7 mouse cellular contexts compared by ENCODE assay signal in the genomic region with DNA sequence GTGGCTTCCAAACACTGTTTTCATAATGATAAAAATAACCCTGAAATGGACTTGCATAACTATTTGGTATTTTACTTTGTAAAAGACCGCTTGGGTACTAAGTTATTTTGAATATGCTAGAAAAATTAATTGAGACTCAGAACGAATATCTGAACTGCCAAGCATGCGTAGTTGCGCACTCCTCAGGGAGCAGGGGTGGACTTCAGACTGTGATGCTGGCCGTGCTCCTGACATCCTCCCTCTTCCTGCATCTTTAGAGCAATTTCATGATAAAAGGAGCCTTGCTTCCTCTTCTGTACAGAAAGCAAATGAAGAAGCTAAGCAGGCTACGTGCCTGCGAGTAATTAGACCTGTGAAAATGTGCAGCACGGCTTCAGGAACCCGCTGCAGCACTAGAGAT.
DNase-seq lines count a peak whose midpoint lies in the region; ATAC-seq and TF ChIP-seq lines count a peak whose summit lies in the region.

No protein-coding gene starts in this region.

- WGBS in lung, embryonic 15.5 days, result 39% methylated on average over 9 of the region's 9 CpGs
- 36% methylated on average over 9 of the region's 9 CpGs for WGBS in lung, adult 2 months
- WGBS in forebrain, embryonic 14.5 days, result 21% methylated on average over 9 of the region's 9 CpGs
- 36% methylated on average over 9 of the region's 9 CpGs for WGBS in hindbrain, embryonic 15.5 days
- 42% methylated on average over 9 of the region's 9 CpGs for WGBS in neural tube, embryonic 13.5 days

- no peak for DNase-seq in lung, adult 2 months
- DNase-seq in forebrain, embryonic 14.5 days (ENCODE audit: low spot score), result no peak
- no peak for DNase-seq in retina, postnatal 1 day
- DNase-seq in layer of hippocampus, adult 8-10 months (ENCODE audit: low spot score in 2 of 2), result no peak

- no peak overlapping the region for H3K9ac ChIP-seq in lung, embryonic 15.5 days
- peak overlapping the region; percentile 45 for H3K9ac ChIP-seq in forebrain, embryonic 14.5 days (ENCODE audit: low read length)
- H3K9ac ChIP-seq in hindbrain, embryonic 15.5 days, result no peak overlapping the region
- H3K9ac ChIP-seq in neural tube, embryonic 13.5 days, result peak overlapping the region; percentile 41

- no peaks in the 10 kb centered on the region for H3K36me3 ChIP-seq in lung, embryonic 15.5 days
- H3K36me3 ChIP-seq in forebrain, embryonic 14.5 days (ENCODE audit: control insufficient read depth, insufficient read depth, low read length), result peaks cover 42% of the 10 kb centered on the region
- H3K36me3 ChIP-seq in hindbrain, embryonic 15.5 days, result peaks cover 28% of the 10 kb centered on the region
- peaks cover 41% of the 10 kb centered on the region for H3K36me3 ChIP-seq in neural tube, embryonic 13.5 days

- H3K4me3 ChIP-seq in lung, embryonic 15.5 days, result no peak overlapping the region
- H3K4me3 ChIP-seq in lung, adult 2 months (replicated peaks; ENCODE audit: extremely low read depth, low read depth, low read length), result no peak overlapping the region
- H3K4me3 ChIP-seq in forebrain, embryonic 14.5 days (ENCODE audit: low read depth, low read length), result no peak overlapping the region
- no peak overlapping the region for H3K4me3 ChIP-seq in hindbrain, embryonic 15.5 days
- H3K4me3 ChIP-seq in neural tube, embryonic 13.5 days, result no peak overlapping the region

- no peak for ATAC-seq in lung, embryonic 15.5 days (ENCODE audit: borderline replicate concordance, extremely low read depth, low FRiP score, low TSS enrichment)
- no peak for ATAC-seq in forebrain, embryonic 14.5 days
- ATAC-seq in hindbrain, embryonic 15.5 days (ENCODE audit: low FRiP score, low read depth), result no peak
- no peak for ATAC-seq in neural tube, embryonic 13.5 days (ENCODE audit: low read depth)

- TF ChIP-seq POLR2A in lung, adult 2 months (IDR thresholded peaks at IDR 0.05; ENCODE audit: borderline replicate concordance, extremely low read depth, low read depth, low read length), result no peak

- no peaks in the 10 kb centered on the region for H3K27me3 ChIP-seq in lung, embryonic 15.5 days
- H3K27me3 ChIP-seq in forebrain, embryonic 14.5 days (replicated peaks; ENCODE audit: control insufficient read depth, insufficient read depth, low read length), result no peaks in the 10 kb centered on the region
- no peaks in the 10 kb centered on the region for H3K27me3 ChIP-seq in hindbrain, embryonic 15.5 days
- H3K27me3 ChIP-seq in neural tube, embryonic 13.5 days, result no peaks in the 10 kb centered on the region

- H3K27ac ChIP-seq in lung, embryonic 15.5 days, result no peak overlapping the region
- H3K27ac ChIP-seq in forebrain, embryonic 14.5 days (ENCODE audit: low read depth, low read length), result peak overlapping the region; percentile 89
- H3K27ac ChIP-seq in hindbrain, embryonic 15.5 days (replicated peaks), result peak overlapping the region; percentile 63
- peak overlapping the region; percentile 84 for H3K27ac ChIP-seq in neural tube, embryonic 13.5 days (replicated peaks)

- TF ChIP-seq CTCF in lung, adult 2 months (IDR thresholded peaks at IDR 0.05; ENCODE audit: insufficient read depth, low read length), result no peak

- peak overlapping the region; percentile 35 for H3K4me2 ChIP-seq in lung, embryonic 15.5 days
- peak overlapping the region; percentile 31 for H3K4me2 ChIP-seq in forebrain, embryonic 14.5 days (ENCODE audit: low read length)
- no peak overlapping the region for H3K4me2 ChIP-seq in hindbrain, embryonic 15.5 days
- peak overlapping the region; percentile 25; the same call in 1 of the 2 replicates for H3K4me2 ChIP-seq in neural tube, embryonic 13.5 days

- H3K9me3 ChIP-seq in lung, embryonic 15.5 days, result no peaks in the 10 kb centered on the region
- no peaks in the 10 kb centered on the region for H3K9me3 ChIP-seq in forebrain, embryonic 14.5 days (replicated peaks; ENCODE audit: control insufficient read depth, low read length)
- H3K9me3 ChIP-seq in hindbrain, embryonic 15.5 days, result no peaks in the 10 kb centered on the region
- H3K9me3 ChIP-seq in neural tube, embryonic 13.5 days, result no peaks in the 10 kb centered on the region

- 0 out of 2 replicates have a peak, but pooled peaks cover 7% of the 10 kb centered on the region for H3K4me1 ChIP-seq in lung, embryonic 15.5 days
- no peaks in the 10 kb centered on the region; the same call in 1 of the 2 replicates for H3K4me1 ChIP-seq in lung, adult 2 months (ENCODE audit: control insufficient read depth, insufficient read depth, low read length)
- H3K4me1 ChIP-seq in forebrain, embryonic 14.5 days (ENCODE audit: control insufficient read depth, insufficient read depth, low read length), result peaks cover 47% of the 10 kb centered on the region
- peaks cover 56% of the 10 kb centered on the region for H3K4me1 ChIP-seq in hindbrain, embryonic 15.5 days (replicated peaks)
- H3K4me1 ChIP-seq in neural tube, embryonic 13.5 days (replicated peaks), result peaks cover 57% of the 10 kb centered on the region

Comparison
In these comparisons a context has a peak if more than half of its experiments do, and no peak if none do; other contexts are left out.
1. H3K9ac ChIP-seq: peak in forebrain, embryonic 14.5 days (single experiment) and neural tube, embryonic 13.5 days (single experiment); none in lung, embryonic 15.5 days (single experiment) and hindbrain, embryonic 15.5 days (single experiment).